Mouse (Mus musculus): Measurements from ENCODE around the gene Smpdl3b.

The Smpdl3b gene

DNA sequence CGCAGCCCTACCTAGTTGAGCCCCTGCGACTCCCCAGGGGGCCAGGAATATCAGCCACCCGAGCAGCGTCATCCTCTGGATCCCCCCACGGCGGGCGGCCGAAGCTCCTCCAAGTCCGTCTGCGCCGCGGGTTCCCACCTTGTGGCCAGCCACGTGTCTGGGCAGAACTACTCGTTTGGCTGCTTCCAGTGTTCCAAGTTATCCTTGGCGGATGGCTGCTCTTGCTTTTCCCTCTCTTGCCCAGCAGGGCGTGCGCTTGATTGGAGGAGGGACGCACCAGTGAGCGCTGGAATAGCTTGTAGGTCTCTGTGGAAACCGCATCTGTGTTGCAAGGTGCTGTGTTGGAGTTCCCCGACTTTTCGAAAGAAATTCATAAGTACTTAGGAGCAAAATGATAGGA lies at the start of gene Smpdl3b:
TSS of gene Smpdl3b (minus strand) at position 279 of the 400 bp plus-strand sequence.
- CTCF ChIA-PET = no interaction called here

- CTCF ChIA-PET = interaction anchor here (0.5 kb wide), 1 partner anchor 215 kb away, joined by 3 read pairs; no protein-coding TSS in a partner anchor
These were observed 49.7 kb upstream of the Smpdl3b start for GRCm38 (mm10) chr4:132806620-132807191.

DNA sequence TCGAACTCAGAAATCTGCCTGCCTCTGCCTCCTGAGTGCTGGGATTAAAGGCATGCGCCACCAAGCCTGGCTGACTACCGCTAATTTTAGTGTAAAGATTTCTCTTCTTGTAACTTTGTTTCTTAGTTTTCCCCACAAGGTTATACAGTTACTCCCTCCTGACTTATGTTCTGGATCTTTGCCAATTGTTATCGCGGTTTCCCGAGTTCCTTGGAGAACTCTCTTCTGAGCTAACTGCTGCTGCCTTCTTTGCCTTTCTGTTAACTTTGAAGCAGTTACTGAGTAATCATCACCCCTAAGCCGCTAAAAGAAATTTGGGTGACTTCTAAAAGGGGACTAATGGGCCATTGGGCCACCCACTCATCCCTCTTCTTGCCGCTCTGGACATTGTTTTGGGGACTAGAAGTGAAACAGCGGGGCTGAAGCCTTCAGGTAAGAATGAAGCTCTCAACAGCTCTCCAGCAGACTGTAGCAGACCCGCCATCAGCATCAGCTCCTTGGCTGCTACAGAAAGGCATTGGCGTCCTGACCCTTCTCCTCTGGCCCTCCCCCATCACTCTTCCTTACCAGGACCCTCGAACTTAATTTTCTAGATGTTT lies 48.6 kb upstream of the Smpdl3b start:
- CTCF ChIA-PET = interaction anchor here (0.7 kb wide), 2 partner anchors 19 to 34 kb away, joined by 3 to 7 read pairs; no protein-coding TSS in a partner anchor

DNA sequence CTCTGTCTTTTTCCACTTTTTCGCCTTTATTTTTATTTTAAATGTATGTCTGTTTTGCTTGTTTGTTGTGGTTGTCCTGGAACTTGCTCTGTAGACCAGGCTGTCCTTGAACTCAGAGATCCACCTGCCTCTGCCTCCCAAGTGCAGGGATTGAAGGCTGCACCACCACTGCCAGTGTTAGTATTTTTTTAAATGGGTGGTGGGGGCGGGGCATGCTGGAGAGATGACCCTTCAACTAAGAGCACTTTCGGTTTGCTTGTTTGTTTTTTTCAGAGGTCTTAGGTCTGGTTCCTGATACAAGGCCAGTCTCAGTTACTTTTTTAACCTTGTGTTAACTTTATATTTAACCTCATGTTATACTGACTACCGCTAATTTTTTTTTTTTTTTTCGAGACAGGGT lies 48.1 kb upstream of the Smpdl3b start:
- CTCF ChIA-PET = interaction anchor here (0.7 kb wide), 1 partner anchor 20 kb away, joined by 7 read pairs; no protein-coding TSS in a partner anchor

DNA sequence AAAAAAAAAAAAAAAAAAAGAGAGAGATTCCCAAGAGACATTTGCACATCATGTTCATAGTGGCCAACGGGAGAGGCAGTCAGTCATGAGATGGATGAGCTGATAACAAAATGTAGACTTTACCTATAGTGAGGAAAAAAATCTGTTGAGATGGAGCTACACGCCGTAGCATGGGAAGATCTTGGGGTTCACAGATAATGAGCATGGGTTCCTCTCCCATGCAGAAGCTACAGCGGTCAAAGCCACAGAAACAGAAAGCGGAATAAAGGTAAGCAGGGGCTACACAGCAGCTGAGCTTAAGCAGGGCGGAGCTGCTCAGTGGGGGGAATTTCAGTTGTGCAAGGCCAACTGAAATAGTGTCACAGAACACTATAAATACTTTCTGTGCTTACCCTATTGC lies 47.3 kb upstream of the Smpdl3b start:
- CTCF ChIA-PET = interaction anchor here (0.7 kb wide), 3 partner anchors 42 to 831 kb away, joined by 5 to 16 read pairs (median 6); no protein-coding TSS in a partner anchor

DNA sequence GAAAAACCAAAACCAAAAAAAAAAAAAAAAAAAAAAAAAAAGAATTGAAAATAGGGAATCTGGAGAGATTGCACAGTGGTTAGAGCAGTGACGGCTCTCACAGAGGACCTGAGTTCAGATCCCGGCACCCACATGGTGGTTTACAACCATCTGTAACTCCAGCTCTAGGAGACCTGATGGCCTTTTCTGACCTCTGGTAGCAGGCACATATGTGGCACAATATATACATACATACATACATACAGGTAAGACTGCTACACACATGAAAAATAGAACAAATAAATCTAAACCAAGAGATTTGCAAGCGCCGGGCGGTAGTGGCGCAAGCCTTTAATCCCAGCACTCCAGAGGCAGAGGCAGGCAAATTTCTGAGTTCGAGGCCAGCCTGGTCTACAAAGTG lies 46.8 kb upstream of the Smpdl3b start:
- CTCF ChIA-PET = interaction anchor here (0.7 to 0.8 kb wide), 4 partner anchors 9 to 831 kb away, joined by 3 to 30 read pairs (median 11); no protein-coding TSS in a partner anchor

- CTCF ChIA-PET = interaction anchor here (0.6 to 0.8 kb wide), 5 partner anchors 9 to 374 kb away, joined by 3 to 30 read pairs (median 6); no protein-coding TSS in a partner anchor
These were observed 46.2 kb upstream of the Smpdl3b start for GRCm38 (mm10) chr4:132803212-132803611.

- CTCF ChIA-PET = interaction anchor here (0.7 to 1.0 kb wide), 2 partner anchors 13 to 21 kb away, joined by 3 to 4 read pairs; no protein-coding TSS in a partner anchor
These were observed 45.2 kb upstream of the Smpdl3b start for GRCm38 (mm10) chr4:132802171-132802637.

DNA sequence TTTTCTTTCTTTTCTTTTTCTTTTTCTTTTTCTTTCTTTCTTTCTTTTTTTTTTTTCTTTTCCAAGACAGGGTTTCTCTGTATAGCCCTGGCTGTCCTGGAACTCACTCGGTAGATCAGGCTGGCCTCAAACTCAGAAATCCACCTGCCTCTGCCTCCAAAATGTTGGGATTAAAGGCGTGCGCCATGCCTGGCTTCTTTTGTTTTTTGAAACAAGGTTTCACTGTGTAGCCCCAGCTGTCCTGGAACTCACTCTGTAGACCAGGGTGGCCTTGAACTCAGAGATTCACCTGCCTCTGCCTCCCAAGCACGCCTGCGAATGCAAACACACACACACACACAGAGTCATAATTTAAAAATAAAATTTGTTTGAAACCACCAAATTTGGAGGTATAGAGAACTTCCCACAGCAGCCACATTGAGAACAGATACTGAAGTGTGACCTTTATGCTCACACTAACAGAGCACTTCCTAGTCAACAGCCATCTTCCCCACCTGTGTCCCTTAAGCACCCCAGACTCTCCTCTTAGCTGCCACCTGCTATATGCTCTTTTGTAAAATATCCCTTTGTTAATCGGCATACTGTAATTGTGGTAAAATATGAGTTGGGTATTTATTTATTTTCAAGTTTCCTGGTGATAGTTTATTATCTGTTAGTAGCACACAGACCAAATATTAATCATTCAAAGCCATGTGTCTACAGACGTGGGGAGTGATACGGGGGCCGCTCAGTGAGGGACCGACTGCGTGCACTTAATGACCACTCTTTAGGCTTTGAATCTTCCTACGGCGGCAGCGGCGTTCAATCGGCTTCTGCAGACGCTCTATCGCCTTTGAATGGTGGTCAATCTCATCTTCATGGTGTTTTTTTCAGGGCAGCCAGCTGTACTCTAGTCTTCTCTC lies 44.4 kb upstream of the Smpdl3b start:
- CTCF ChIA-PET = interaction anchor here (0.6 to 0.7 kb wide), 3 partner anchors 22 to 30 kb away, joined by 3 to 4 read pairs (median 3); no protein-coding TSS in a partner anchor

DNA sequence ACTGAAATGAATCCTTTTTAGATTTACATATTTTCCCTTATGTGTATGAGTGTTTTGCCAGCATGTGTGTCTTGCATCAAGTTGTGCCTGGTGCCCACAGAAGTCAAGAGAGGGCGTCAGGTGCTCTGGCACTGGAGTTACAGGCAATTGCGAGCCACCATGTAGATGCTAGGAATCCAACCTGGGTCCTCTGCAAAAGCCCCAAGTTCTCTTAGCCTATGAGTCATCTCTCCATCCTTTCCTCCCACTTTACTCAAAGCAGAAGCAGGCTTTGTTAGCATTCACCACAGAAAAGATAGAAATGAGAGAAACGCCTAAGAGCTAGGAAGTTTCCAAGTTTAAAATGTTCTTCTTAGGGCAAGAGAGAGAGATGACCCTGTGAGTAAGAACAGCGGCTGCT lies 42.8 kb upstream of the Smpdl3b start:
- CTCF ChIA-PET = no interaction called here

DNA sequence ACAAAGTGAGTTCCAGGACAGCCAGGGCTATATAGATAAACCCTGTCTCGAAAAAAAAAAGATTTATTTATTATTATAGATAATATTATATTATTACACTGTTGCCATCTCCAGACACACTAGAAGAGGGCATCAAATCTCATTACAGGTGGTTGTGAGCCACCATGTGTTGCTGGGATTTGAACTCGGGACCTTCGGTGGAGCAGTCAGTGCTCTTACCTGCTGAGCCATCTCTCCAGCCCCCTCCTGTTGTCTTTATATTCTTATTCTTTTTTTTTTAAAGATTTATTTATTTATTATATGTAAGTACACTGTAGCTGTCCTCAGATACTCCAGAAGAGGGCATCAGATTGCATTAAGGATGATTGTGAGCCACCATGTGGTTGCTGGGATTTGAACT lies 41.6 kb upstream of the Smpdl3b start:
- CTCF ChIA-PET = interaction anchor here (0.7 to 1.1 kb wide), 2 partner anchors 14 to 106 kb away, joined by 3 to 5 read pairs; no protein-coding TSS in a partner anchor

DNA sequence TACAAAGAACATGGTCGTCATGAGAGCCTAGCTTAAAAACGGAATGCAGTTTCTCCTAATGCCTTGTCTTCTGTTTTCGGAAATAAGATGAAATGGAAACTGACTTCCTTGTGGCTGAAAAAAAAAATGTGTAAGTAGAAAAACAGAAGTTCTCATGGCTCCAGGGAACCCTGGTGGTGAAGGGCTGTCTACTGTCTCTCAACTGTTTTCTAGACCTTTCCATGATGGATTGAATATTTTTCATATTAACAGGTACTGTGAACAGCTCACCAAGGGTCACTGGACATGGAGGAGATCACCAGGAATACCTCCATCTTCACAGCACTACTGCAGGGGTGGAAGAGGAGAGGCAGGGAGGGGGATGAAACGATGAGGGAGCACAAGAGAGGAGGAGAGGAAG lies 41.0 kb upstream of the Smpdl3b start:
- CTCF ChIA-PET = interaction anchor here (0.7 to 1.1 kb wide), 4 partner anchors 14 to 106 kb away, joined by 3 to 5 read pairs (median 4); no protein-coding TSS in a partner anchor

DNA sequence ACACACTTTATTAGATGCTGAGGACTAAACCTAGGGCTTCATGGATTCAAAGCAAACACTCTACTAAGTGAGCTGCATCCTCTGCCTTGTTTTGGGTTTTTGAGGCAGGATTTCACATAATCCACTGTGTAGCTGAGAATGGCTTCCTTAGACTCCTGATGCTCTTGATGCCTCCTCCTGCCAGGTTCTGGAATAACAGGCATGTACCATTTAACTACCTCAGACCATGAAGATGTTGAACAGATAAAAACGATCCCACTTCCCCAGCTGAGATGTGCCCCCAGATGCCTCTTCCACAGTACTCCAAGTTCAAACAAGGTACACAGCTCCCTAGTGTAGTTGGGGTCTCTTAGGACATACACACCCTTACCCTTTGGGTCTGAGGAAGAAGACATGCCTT lies 40.4 kb upstream of the Smpdl3b start:
- CTCF ChIA-PET = interaction anchor here (0.6 to 1.1 kb wide), 5 partner anchors 10 to 306 kb away, joined by 3 to 7 read pairs (median 4); no protein-coding TSS in a partner anchor

DNA sequence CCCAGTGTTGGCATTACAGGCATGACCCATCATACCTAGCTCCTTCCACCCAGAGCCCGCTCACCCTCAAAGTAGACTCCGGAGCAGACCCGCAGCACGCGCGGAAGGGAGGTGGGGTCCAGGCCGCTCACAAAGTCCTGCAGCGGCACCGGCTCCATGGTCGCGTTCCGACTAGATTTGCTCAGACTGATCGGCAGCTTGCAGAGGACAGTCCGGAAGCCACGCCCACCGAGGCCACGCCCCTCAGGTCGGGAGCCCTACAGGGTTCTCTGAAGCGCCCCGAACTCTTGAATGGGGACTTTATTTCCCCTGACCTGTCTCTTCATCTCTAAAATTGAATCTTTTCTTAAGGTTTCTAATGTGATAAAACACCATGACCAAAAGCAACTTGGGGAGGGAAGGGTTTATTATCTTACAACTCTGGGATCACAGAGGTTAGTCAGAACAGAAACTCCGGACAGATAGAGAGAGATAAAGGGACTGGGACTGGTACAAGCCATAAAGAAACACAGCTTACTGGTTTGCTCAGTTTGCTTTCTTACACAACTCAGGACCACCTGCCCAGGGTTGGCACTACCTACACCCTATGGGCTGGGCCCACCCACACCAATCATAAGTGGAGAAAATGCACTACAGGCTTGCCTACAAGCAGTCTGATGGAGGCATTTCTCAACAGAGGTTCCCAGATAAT lies 39.3 kb upstream of the Smpdl3b start, which contains the start of gene Themis2:
TSS of gene Themis2 (minus strand) at position 192 of the 691 bp plus-strand sequence.
- CTCF ChIA-PET = interaction anchor here (0.6 kb wide), 1 partner anchor 29 kb away, joined by 4 read pairs; no protein-coding TSS in a partner anchor

DNA sequence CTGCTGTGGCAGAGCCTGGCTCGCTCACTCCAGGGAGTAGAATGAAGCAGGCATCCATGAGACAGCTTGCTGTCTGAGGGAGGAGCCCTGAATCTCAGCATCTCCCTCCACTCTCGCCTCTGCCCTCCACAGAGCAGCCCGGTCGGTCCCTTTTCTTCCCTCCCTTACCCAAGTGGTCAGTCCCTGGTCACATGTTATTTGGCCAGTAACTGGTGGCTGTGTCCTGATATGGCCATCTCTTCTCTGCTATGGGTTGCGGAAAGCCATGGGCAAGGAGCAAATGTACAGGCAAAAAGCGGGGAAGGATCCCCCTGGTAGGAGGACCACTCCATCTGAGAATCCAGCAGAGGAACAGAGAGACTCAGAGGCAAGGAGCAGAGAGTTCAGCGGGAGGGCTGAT lies 38.1 kb upstream of the Smpdl3b start:
- CTCF ChIA-PET = interaction anchor here (0.7 to 2.9 kb wide), 4 partner anchors 11 to 28 kb away, joined by 3 to 12 read pairs (median 6); no protein-coding TSS in a partner anchor

DNA sequence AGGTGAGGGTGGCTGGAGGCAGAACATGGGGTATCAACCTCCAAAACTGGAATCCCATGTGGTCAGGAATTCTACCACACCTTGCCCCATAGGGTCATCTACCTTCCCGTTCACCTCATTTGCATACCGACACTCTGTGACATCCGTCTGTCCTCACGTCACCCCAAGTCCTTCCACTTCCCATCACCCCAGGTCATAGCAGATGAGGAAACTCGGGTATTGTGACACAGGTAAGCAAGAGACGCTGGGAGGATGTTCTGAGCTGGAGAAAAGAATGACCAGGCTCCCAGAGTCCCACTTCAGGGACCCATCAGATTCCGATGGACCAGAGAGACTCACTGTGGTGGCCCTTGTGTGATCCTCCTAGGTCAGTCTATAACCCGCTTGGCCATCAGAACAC lies 37.7 kb upstream of the Smpdl3b start:
- CTCF ChIA-PET = interaction anchor here (0.6 to 2.9 kb wide), 5 partner anchors 8 to 28 kb away, joined by 3 to 12 read pairs (median 5); no protein-coding TSS in a partner anchor

DNA sequence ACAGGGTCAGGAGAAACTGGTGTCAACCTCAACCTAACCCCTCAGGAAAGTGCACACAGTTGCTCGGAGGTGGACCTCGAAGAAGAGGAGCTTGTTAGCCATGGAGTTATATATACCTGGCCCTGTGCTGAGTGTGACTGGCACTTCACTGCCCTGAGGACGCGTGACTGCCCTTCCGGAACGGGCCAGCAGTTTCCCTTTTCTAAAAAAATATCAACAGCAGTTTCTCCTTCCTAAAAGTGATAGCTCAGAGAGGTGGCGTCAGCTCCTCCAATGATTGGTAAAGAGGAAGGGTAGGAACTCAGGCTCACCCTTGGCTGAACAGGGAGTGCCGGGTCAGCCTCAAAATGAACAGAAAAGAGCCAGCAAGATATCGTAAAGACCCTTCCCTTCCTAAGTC lies 37.0 kb upstream of the Smpdl3b start:
- CTCF ChIA-PET = interaction anchor here (0.6 to 2.9 kb wide), 4 partner anchors 10 to 29 kb away, joined by 3 to 12 read pairs (median 8); no protein-coding TSS in a partner anchor

DNA sequence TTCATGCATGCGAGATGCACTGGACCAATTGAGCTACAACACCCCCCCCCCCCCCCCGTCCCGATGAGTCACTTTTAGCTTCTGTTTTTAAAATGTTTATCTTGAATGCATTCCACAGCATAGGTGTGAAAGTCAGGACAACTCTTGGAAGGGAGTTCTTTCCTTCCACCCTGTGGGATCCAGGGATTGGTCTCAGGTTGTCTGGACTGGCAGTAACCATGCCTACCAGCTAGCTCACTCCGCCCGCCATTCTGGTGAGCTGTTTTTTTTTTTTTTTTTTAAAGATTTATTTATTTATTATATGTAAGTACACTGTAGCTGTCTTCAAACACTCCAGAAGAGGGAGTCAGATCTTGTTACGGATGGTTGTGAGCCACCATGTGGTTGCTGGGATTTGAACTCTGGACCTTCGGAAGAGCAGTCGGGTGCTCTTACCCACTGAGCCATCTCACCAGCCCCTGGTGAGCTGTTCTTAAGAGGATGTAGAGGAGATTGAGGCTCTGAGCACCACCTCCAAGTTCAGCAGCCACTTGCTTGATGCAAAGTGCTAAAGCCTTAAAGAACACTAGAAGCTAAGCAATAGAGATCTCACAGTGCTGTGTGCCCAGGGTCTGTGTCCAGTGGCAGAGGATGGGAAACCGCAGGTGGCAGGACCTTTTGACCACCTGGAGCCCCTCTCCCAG lies 36.4 kb upstream of the Smpdl3b start:
- CTCF ChIA-PET = interaction anchor here (0.6 to 2.9 kb wide), 3 partner anchors 9 to 30 kb away, joined by 7 to 12 read pairs (median 8); no protein-coding TSS in a partner anchor

DNA sequence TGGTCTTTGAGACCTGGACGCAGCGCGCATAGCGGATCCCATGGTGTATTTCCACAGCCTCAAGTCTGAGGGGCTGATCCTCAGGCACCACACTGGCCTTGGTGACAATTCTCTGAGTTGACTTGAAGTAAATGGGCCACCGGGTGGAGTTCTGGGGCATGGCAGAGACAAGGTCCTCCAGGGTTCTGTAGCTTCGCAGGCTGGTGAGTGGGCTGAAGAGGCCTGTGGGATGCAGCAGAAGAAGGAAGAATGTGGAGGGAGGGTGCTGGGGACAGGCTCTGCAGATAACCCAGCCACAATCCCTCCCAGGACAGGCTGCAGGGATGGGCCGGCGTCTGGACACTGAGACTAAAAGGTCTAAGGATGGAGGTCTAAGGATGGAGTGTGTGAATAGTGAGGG lies 32.7 kb upstream of the Smpdl3b start:
- CTCF ChIA-PET = interaction anchor here (1.7 kb wide), 1 partner anchor 33 kb away, joined by 6 read pairs; no protein-coding TSS in a partner anchor

- CTCF ChIA-PET = no interaction called here
These were observed 28.2 kb upstream of the Smpdl3b start for GRCm38 (mm10) chr4:132785228-132785627.

Data from spleen, embryonic (tissue).